Mouse (Mus musculus) heart, adult 9 months (tissue): Measurements from ENCODE around the gene AW209491.

ENCODE experiments used
- DNase-seq, 2 experiments: peaks; one replicate each; pipeline ENCODE4 v3.0.0; 2022; ENCODE audit warnings: low spot score in 2 of 2

Gene AW209491

DNA sequence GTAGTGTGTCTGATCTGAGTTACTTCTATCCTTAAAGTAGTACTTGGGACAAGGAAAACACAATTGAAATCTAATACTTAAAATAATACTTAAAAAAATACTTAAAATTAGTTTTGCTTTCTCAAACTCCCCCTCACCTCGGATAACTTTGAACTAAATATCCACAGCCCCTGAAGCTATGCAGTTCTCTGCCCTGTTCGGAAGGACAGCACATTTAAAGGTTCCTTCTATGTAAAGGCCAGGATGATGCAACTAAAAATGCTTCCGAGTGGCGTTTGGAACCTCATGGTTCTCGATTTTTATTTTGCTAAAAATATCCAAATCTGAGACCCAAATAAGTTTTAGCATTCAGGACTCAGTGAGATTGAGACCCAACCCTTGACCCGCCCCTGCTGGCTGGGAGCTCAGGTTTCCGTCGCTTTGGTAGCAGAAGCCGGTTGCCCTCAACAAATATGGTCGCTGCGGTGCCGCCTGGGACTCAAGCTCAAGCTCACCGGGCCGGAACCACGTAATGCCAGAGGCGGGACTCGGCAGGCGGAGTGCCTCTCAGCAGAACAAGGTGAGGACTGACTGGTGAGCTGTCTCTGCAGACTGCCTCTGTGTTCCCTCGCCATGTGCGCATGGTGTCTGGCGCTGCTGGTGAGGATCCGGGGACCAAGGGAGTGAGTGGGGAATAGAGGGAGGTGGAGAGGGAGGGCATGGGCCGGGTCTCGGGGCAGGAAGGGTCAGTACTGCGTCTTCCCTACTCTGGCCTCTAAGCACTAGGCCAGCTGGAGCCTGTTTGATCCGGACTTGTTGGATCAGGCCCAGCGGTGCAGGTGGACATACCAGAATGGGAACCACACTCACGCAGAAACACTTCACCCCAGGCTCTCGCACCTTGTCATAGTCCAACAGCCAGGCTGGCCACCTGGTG, at the start of gene AW209491:
TSS of gene AW209491 (plus strand) at position 429 of the 916 bp plus-strand sequence.
- peak; percentile 93 to 96 for DNase-seq

DNA sequence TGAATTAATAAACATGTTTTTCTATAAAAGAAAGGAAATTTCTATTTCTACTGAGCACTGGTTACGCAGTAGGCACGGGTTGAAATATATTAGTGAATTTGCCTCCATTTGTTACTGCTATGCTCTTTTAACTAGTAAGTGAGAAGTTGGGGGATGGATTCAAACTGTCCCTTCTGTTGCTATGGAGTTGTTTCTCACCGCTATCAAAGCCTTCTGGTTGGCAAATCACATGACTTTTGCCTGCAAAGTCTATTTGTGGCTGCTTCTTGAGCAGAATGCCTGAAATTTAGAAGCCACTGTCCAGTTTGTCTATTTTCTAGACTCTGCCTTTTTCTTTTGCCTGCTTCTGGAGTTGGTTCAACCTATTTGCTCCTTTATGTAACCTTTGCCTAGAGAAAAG, 49.6 kb upstream of the AW209491 start:
- DNase-seq: no peak

DNA sequence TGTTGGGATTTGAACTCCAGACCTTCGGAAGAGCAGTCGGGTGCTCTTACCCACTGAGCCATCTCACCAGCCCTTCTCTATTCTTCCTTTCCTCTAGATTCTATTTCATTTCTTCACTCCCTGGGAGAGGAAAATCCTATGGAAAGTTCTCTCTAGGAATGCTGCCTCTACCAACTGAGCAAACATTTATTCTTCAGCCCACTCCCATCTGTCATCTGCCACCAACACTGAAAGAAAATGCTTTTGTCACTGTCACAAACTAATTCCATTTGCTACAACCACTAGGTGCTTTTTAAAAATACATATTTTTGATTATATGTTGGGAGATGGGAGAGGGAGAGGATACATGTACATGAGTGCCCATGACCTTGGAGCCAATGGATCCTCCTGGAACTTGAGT, 27.2 kb upstream of the AW209491 start:
- no peak for DNase-seq

DNA sequence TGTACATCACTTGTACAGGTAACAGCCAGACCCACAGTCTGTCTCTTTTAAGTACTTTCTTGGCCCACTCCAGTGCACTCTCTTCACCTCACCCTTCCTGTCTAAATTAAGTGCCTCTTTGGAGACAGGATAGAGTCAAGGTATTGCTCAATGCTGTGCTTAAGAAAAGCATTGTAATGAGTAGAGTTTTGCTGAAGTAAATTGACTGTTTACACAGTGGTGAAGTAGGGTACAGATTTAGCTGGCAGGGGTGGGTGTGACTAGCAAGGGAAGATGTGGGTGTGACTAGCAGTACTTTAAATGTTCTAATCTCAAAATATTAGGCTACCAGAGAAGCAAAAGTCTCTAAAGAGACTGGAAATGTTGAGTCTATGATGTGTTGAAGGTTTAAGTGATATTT, 22.3 kb upstream of the AW209491 start:
- DNase-seq: no peak

DNA sequence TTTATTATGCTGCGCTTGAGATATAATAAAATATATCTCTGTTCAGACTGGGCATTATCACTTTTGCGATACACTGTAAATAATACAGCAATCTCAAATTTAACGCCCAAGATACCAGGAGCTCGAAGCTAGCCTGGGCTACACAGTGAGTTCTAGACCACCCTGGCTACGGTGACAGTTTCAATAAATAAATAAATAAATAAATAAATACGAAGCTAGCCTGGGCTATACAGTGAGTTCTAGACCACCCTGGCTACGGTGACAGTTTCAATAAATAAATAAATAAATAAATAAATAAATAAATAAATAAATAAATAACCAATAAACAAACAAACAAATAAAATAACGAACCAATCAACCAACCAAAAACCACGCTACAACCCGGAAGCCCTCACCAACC, 17.5 kb upstream of the AW209491 start:
- no peak for DNase-seq

DNA sequence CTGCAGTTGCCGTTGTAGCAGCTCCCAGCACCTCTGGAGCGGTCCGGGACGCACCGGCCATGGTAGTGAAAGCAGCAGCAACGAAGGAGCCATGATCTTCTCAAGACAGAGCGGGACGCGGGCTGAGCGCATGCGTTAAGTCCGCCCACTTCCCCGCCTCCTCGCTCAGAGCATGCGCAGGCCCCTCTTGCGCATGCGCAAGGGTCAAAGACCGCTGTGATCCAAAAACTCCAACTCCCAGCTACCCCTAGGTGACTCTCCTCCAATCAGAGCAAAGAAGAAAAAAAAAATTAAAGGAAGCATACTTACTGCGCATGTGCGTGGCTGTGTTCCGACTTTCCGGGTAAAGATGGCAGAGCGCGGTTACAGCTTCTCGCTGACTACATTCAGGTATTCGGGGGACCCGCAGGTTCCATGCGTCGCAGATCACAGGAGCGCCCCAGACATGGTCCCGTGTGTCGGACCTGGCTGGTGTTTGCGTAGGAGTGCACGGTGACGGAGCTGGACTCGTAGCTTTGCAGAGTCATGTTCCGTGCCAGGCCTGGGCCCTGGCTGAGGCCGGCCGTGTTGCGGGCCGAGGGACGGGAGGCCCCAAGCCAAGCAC, 16.9 kb upstream of the AW209491 start, which contains the start of the genes Mrpl32 and Psma2:
TSS of gene Mrpl32 (minus strand) at position 240 of the 604 bp plus-strand sequence.
TSS of gene Psma2 (plus strand) at position 315 of the 604 bp plus-strand sequence.
- peak; percentile 96 to 98 for DNase-seq

DNA sequence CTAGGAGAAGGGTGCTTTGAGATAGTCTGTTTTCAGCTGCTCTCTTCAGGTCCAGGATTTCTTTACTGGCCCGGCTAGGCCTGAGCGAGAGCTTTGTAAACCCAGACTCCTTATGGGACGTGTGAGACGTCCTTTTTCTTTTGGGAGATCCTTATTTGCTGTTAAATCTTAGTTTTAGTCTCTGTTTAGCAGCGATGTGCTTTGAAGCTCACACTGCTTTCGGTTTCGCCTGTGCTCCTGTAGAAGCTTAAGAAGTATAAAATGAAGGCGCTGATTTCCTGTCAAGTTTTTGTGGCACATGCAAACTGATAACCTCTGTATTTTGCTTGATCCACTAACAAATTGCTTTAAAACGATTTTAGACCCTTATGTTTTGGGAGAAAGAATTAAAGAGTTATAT, 16.4 kb upstream of the AW209491 start:
- DNase-seq: no peak

DNA sequence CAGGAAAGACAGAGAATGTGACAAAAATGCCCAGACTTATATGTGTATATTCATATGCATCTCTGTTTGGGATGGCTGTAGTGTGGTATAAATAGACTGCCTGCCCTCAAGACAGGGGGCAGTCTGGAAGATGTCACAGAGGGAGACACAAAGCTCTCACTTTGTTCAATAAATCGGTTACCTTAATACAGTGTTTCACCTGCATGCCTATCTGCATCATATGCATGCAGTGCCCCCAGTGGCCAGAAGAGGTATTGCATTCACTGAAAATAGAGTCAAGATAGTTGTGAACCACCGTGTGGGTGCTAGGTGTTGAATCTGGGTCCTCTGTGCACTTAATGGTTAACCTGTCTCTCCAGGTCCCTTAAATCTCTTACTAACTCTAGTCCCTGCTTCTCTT, 11.2 kb upstream of the AW209491 start:
- peak; percentile 24 to 47 for DNase-seq

DNA sequence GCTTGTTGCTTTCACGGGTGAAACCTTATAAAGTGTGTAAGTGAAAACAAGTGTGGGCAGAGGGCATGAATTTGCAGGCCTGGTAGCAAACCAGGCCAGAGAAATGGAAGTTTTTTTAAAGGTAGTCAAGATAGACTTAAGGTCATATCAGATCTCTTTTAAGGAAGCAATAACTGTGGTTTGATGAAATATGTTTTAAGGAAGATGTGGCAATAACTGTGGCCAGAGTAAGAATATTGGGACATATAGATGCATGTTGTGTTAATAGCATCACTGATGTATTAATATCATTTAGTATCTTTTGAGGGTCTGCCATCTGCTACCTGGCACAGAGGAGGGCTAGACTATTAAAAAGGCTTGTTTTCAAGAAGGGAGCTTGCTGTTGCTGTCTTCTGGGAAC, 10.0 kb downstream of the AW209491 start:
- no peak for DNase-seq

DNA sequence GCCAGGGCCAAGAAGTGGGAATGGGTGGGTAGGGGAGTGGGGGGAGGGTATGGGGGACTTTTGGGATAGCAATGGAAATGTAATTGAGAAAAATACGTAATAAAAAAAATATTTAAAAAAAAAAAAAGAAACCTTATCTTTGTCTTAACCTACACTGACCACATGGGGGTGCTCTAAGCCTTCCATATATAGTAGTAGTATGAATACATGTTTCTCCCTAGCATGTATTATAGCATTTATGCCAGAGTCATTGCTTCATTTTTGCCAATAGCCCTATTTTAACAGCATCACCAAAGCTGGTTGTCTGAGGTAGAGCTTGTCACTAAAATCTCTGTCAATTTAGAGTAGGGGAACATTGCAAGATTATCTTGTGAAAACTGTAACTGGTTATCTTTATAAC, 19.3 kb downstream of the AW209491 start:
- DNase-seq: no peak

DNA sequence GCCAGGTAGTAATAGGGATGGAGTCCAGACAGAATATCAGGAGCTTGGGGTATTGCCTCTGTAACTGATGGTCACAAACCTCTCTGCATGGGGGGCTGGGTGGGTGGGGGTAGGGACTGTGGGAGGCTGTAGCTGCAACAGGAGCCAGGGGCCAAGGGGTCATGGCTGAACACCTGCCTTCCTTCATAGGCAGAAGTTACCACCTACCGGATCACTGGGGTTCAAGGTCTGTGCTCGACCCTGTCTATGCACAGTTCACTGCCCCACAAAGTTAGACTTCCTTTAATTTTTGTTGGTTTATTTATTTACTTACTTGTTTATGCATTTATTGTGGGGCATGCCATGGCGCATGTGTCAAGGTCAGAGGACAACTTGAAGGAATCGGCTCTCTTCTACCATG, 37.2 kb downstream of the AW209491 start:
- DNase-seq: no peak

DNA sequence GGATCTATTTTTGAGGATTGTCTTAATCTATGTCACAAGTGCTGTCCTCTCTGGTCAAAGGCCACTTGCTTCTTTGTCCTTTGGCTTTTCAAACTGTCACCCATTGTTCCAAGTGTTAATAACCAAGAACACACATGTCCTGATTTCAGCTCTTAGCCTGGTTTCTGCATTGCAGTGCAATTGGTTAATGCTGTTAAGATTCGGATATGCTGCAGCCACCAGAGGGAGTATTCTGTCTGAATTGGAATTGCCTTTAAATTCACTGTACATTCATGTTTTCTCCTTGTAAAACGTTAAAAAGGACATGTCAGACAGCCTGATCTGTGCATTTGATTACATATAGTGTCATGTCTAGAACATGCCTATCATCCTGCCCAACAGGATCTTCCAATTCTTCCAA, 40.4 kb downstream of the AW209491 start:
- DNase-seq: no peak
